Mouse (Mus musculus) heart, adult 2 months (tissue): ENCODE data around the gene Vldlr.

ENCODE experiments used
- CTCF ChIP-seq: fragments of 200-600 bp; IDR thresholded peaks from 2 replicates; pipeline ENCODE4 v1.8.1; 2022; ENCODE audit warnings: antibody characterized with exemption, mild to moderate bottlenecking, moderate library complexity
- EP300 ChIP-seq: fragments of 200-500 bp; IDR thresholded peaks from 2 replicates; pipeline ENCODE4 v1.6.1; 2011; ENCODE audit warnings: low read depth, low read length, control low read depth; ENCODE audit not compliant: insufficient read depth
- POLR2A ChIP-seq: fragments of 200-500 bp; IDR thresholded peaks from 2 replicates; pipeline ENCODE4 v1.6.1; 2011; ENCODE audit warnings: mild to moderate bottlenecking, low read depth, low read length, control low read depth; ENCODE audit not compliant: insufficient read depth

GRCm38 (mm10) chr19:27228254-27228653 is 12.0 kb downstream of the Vldlr start:
- no peak for TF ChIP-seq POLR2A
- no peak for TF ChIP-seq CTCF
- TF ChIP-seq EP300, result no peak
